Mouse (Mus musculus) T-helper 1 cell (primary cell): ENCODE results near the gene Ptprcap.
"Not testable (repeated sequence)": the region's sequence is repeated elsewhere in the genome, so short reads cannot be mapped to it uniquely, and the experiment has no call there.

Experiments used
- in situ Hi-C: fragments of 300-600 bp; cut with MboI, MseI; formaldehyde crosslinking; loops from one replicate; pipeline ENCODE4 v1.15.1; 2025; ENCODE audit warnings: high pct_unique_total_duplicates

The Ptprcap gene

DNA sequence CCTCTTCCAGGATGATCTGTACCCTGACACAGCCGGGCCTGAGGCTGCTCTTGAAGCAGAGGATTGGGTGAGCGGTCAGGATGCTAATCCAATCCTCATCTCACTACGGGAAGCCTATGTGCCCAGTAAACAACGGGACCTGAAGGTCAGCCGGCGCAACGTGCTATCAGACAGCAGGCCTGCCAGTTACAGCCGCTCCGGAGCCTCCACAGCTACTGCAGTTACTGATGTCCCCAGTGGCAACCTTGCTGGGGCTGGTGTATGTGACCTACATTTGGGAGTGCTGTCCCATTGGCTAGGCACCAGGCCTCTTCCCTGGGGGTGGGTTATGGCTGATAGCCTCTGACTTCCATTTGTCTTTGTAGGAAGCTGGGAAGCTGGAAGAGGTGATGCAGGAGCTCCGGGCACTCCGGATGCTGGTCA, at the start of gene Ptprcap:
TSS of gene Ptprcap (plus strand) at position 373 of the 423 bp plus-strand sequence.
- in situ Hi-C loops: no loop called here

DNA sequence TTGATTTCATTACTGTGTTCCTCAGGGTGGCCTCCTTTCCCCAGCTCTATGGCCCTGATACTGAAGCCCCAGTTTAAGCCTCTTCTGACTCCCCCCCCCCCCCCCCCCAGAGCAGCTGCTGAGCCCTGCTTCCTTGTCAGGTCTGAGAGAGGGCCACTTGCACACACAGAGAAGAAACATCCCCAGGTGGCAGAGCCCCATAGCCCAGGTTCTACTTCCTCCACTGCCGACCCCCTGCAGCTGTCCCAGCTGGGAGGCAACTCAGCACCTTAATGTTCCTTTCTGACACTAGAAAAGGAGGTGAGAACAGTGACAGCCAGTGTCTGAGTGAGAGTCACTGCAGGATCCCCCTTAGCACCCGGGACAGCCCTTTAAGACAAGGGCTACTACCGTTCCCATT, 49.6 kb upstream of the Ptprcap start:
- in situ Hi-C loops: no loop called here

DNA sequence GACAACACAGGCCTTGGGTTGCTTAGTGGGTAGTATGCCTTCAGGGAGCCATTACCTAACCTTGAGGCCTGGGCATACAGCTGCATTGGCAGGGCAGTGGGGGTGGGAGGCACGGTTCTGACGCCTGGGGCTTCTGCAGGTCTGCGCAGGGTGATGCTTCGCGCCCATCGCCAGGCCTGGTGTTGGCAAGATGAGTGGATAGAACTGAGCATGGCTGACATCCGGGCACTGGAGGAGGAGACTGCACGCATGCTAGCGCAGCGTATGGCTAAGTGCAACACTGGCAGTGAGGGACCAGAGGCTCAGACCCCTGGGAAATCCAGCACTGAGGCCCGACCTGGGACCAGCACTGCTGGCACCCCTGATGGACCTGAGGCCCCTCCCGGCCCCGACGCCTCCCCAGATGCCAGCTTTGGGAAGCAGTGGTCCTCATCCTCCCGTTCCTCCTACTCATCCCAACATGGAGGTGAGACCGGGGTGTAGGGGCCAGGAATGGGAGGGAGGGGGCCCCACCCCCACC, 48.7 kb upstream of the Ptprcap start:
- in situ Hi-C loops: no loop called here

DNA sequence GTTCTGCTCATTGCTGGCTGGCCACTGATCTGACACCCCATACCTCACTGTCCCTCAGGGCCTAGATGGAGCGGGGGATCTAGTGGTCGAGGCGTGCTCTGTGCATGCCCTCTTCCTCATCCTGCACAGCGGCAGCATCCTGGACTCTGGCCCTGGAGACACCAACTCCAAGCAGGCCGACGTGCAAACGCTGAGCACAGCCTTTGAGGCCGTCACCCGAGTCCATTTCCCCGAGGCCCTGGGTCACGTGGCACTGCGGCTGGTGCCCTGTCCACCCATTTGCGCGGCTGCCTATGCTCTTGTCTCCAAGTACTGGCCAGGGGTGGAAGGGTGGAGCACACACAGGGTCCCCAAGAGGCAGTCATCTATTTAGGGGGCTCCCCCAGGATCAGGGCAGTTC, 46.8 kb upstream of the Ptprcap start:
- in situ Hi-C loops: no loop called here

DNA sequence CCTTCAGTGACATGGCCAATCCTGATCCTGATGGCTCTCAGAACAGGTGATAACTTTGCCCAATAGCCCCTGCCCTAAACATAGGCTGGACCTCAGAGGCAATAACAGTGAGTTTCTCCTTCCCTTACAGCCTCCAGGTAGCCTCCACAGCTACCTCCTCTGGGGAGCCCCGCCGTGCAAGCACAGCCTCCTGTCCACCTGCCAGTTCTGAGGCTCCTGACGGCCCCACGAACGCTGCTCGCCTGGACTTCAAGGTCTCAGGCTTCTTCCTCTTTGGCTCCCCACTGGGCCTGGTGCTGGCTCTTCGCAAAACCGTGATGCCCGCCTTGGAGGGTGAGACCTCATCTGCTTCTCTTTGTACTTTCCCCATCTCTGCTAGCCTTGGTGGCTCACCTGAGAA, 44.9 kb upstream of the Ptprcap start:
- in situ Hi-C loops: no loop called here

DNA sequence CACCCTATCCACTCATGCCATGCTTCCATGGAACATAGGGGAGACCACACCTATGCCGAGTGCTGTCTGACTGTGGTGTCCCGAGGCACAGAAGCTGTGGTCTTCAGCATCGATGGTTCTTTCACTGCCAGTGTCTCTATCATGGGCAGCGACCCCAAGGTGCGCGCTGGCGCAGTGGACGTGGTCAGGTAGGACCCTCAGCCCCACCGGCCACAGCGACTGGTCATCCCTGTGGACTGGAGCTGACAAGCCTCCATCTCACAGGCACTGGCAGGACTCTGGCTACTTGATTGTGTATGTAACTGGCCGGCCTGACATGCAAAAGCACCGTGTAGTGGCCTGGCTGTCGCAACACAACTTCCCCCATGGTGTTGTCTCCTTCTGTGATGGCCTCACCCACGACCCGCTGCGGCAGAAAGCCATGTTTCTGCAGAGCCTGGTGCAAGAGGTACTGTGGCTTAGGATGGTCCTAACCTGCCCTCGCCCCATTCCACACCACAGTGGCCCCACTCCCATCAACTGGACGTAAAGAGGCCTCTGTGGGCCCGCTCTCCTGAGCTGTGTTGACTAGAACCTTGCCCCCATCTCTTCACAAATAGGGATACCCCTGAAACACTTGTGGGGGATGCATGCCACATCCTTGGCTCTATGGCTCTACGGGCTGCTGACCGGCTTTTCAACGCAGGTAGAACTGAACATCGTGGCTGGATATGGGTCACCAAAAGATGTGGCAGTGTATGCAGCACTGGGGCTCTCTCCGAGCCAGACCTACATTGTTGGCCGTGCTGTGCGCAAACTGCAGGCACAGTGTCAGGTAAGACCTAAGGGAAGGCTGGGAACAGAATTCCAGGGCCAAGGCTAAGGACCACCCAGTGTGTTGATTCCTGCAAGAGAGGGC, 41.1 kb upstream of the Ptprcap start:
- in situ Hi-C loops: loop anchor here (5.0 kb wide), 1 partner anchor 75 kb away; no protein-coding TSS in a partner anchor

DNA sequence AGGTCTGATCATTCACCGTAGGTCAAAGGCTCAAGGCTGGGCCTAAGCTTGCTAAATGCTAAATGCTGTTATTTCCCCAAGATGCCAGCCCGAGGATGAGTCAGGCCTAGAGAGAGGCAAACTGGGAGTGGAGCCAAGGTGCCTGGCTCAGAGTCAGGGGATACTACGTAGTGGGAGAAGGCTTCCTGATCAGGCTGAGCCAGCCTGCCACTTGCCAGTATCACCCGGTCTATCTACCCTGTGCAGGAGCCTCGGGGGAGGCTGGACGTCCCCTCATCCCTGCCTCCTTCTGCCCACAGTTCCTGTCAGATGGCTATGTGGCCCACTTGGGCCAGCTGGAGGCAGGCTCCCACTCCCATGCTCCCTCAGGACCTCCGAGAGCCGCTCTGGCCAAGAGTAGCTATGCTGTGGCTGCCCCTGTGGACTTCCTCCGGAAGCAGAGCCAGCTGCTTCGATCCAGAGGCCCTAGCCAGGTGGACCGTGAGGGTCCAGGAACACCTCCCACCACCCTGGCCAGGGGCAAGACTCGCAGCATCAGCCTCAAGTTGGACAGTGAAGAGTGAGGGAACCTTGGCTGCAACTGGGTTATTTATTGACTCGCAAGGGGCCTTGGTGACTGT, 40.1 kb upstream of the Ptprcap start:
- in situ Hi-C loops: loop anchor here (5.0 kb wide), 1 partner anchor 74 kb away; no protein-coding TSS in a partner anchor

DNA sequence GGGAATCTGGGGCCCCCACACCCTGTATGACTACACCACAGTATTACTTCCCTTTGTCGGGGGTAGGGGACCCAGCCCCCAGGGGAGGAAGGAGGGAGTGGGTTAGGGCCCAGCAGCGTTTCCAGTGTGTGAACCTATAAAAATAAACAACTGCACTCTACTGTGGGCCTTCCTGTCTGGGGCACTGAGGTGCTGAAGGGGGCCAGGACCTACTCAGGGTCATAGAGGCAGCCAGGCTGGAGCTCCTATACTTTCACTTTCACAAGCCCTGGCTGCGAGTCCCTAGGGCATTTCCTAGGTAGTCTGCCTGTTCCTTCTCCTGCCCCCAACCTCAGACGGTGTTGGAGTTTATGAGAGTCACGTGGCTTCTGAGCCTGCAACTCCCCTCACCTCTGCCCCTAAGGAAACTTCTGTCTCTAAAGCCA, 39.6 kb upstream of the Ptprcap start:
- in situ Hi-C loops: loop anchor here (5.0 kb wide), 1 partner anchor 73 kb away; no protein-coding TSS in a partner anchor

DNA sequence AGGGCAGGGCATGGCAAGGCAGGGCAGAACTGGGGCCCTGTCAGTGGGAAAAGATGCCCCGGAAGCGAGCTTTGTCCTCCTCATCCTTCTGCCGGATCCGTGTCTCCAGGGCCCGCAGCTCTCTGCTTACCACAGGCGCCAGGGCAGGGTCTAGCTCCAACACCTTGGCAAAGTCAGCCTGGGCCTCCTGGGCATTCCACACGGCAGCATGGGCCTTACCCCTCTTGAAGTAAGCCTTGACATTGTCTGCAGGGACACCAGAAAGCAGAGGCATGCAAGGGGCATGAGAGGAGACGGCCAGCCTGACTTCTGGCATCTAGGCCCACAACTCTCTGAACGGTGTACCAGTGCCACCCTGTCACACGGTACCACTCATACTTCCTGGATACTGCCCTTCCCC, 38.9 kb upstream of the Ptprcap start:
- in situ Hi-C loops: loop anchor here (5.0 kb wide), 1 partner anchor 73 kb away; no protein-coding TSS in a partner anchor

DNA sequence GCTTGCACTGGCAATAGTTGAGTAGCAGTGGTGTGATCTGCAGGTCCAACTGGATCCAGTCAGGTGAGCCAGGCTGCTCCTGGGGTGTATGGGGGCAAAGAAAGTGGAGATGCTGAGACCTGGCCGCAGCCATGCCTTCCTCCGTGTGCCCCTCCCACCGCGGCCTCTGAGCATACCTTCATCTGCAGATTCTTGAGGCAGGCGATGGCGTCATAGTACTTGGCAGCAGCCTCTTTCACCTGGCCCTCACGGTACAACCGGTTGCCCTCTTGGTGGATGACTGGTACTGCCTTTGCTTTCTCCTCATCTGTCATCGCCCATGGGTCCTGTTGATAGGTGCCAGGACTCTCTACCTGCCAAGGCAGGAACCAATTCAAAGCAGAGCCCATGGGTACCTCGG, 38.3 kb upstream of the Ptprcap start:
- in situ Hi-C loops: no loop called here

DNA sequence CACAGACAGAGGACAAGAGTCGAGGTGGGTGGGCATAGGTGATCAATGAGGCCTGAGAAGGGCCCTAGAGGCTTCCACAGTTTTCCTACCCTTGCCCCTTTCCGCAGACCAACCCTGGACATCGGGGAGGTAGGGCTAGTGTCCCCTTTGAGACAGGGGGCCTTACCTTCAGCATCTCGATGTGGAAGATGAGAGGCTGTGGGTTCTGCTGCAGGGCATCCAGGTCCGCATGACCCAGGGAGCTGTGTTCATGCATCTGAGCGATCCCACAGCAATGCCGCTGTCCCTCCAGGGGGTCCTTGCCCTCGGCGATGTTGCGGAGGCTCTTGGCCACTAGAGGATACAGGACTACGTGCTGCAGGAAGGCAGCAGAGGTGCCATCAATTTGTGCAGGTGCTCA, 37.6 kb upstream of the Ptprcap start:
- in situ Hi-C loops: no loop called here

DNA sequence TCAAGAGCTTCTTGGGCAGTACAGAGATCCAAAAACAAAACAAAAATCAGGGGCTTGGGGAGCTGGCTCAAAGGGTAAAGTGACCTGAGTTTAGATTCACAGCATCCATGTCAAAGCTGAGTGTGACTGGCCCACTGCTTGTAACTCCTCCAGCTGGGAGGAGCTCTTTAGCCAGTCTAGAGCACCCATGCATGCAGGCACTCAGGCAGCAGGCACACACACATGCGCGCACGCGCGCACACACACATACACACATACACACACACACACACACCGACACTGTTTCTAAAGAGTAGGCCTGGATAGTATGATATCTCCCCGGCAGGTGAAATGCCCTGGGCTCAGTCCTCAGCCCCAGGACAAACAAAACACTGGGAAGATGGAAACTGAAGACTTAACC, 36.4 kb upstream of the Ptprcap start:
- in situ Hi-C loops: no loop called here

DNA sequence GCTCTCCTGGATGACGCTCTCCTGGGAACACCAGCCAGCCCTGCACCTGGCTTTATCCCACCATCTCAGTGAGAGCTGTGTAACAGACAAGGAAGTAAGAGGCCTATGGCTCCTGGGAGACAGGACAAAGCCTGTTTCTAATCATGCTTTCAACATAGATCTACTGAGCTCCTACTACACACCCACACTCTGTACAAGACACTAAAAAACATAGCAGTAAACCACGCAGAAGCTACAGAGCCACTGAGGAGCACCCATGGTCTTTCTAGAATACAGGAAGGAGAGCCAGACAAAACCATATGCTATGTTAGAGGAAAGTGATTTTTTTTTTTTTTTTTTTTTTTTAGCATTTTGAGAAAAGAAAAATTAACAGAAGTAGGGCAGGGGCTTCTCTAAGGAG, 35.1 kb upstream of the Ptprcap start:
- in situ Hi-C loops: no loop called here

DNA sequence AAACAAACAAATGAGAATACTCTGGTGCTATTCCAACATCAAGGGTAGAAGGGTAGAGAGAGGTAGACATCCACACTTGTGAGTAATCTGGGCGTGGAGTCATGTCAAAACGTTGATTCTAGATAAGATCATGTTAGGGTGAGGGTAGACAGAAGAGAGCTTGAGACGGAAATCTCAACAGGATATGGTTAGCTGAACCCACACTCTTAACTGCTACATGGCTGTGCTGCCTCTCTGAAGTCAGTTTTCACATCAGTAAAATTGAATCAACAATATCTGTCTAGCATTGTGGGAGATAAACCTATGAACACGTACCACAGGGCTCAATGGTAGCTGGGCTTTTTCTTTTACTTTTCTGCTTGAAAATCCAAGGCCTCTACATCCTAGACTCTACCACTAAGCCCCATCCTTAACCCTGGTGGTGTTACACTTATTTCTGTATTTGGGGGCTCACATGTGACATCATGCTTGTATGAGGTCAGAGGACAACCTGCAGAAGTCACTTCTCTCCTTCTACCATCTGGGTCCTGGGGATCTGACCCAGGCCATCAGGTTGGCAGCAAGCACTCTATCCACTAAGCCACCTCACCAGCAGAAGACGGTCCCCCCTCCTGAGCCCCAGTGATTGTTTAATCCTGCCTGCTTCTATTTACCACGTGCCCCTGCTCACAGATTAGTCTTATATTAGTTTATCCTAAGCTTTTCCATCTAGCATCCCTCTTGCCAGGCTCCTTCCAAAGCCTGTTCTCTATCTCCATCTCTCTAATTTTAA, 33.5 kb upstream of the Ptprcap start:
- in situ Hi-C loops: no loop called here

DNA sequence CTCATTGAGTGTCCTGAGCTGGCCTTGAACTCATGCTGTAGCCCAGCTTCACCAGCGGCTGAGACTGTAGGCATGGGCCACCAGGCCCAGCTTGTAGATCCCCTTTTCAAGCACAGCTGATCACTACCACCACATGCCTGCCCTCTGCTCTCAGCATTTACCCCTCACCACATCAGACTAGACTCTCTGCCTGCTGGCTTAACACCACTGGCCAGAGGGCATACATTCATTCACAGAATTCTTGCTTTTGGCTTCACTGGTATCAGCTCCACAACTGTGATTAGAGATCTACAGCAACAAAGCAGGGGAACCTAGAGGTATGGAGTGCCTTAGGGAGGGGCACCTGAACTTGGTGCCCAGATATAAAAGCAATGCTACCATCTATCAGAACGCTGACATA, 32.9 kb upstream of the Ptprcap start:
- in situ Hi-C loops: no loop called here

DNA sequence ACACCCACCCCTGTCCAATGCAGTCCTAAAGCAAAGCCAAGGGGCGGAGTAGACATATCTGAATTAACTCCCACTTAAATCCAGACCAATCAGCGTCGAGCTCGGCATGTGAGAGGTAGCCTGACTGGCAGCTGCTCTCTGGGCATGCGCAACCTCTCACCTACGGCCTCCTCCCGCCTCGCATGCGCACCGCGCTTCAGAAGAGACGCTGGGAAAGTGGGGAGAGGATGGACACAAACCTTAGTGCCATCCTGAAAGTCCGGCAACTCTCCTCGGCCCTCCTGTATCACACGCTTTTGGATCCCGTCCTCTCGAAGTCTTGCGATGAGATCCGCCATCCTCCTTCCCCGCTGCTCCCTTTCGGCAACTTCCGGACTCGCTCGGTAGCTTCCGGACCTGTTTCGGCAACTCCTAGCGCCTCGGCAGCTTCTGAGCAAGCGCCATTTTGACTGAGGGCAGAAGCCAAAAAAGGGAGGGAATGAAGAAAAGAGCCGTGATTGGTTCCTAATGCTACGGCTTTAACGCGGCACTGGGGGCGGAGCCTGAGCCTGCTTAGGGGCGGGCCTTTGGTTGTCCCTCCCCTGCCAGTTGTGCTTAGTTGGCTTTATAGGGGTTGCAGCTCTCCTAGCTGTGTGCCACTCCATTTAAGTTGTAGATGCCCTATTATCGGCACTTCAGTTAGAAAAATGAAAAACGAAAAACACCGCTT, 32.2 kb upstream of the Ptprcap start:
- in situ Hi-C loops: no loop called here

DNA sequence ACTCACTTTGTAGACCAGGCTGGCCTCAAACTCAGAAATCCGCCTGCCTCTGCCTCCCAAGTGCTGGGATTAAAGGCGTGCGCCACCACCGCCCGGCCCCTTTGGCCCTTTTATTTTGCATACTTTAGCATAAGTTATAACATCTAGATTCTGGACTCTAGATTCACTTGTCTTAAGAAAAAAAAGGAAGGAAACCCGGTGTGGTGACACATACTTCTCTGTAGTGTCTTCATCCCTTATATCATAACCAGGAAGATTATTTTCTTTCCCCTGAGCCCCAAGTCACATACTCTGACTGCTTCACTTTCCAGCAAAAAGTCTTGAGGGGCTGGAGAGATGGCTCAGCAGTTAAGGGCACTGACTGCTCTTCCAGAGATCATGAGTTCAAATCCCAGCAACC, 31.5 kb upstream of the Ptprcap start:
- in situ Hi-C loops: not testable (repeated sequence)

DNA sequence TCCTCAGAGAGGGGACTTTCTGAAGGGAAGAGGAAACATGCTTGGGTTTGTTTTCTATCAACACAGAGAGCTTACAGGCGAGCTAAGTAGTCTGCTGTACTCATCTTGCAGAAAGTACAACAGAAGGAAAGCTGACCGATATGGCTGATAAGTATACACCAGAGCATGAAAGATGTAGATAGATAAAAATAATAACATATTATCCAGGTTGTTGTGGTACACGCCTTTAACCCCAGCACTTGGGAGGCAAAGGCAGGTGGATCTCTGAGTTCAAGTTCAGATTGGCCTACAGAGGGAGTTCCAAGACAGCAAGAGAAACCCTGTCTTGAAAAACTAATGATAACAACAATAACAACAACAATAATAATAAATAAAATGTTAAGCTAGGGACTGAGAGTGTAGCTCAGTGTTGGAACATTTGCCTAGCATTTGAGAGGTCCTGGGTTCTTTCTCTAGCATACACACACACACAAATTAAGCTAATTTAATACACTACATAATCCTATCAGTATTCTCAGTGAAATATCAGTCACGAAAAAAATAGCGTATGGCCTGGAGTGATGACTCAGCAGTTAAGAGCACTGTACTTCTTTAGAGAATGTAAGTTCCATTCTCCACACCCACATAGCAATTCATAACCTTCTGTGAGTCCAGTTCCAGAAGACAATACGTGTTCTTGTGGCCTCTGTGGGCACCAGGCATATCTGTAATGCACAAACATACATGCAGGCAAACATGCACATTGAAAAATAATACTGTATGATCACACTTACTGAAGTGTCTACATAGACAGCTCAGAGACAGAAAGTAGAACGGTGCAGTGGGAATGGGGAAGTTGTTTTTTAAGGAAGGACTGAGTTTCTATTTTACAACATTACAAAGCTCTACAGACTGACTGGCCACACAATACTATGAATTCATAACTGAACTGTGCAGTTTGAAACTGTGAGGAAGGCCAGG, 30.7 kb upstream of the Ptprcap start:
- in situ Hi-C loops: no loop called here

DNA sequence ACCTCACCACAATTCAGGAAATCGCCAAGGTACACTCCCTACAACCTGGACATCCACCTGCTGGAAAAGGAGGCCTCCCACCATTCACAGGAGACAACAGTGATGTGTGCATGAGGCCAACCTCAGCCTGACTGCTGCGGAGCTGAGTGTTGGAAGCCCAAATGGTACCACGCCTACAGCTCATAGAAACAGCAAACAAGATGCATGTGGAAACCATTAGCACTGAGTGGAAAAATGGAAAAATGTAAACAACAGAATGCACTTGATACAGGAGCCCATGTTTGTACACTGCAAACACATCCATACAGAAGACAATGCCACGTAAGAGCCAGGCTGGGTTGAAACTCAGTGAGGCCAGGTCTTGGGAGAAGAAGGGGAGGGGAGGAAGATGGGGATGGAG, 29.0 kb upstream of the Ptprcap start:
- in situ Hi-C loops: no loop called here

DNA sequence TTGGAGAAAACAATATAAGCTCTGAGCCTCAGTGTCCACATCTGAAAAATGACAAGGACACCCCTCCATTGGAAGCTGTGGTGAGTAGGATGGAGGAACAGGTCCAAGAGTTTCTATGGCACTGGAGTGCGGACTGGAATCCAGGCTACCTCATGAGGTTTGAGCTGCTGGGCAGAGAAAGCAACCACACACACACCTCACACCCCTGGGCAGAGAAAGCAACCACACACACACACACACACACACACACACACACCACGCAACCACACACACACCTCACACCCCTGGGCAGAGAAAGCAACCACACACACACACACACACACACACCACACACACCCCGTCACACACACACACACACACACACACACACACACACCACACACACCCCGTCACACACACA, 28.1 kb upstream of the Ptprcap start:
- in situ Hi-C loops: not testable (repeated sequence)
